Mouse (Mus musculus) intestine, postnatal 0 days (tissue): Measurements from ENCODE around the gene Wnt4. TPM values are rescaled to one million over a fixed set of nuclear protein-coding genes. Genes with fewer than 3 reads are reported as not detected.

Source experiments
- ATAC-seq: fragments of 200-750 bp; cut with Nextera tagmentation; 2 replicates; pipeline ENCODE4 v1.8.0; 2017; ENCODE audit warnings: mild to moderate bottlenecking, moderate TSS enrichment, moderate library complexity
- H3K27ac ChIP-seq: fragments of 300-500 bp; sonication (generic); 2 replicates; pipeline ENCODE4 v1.5.1; 2014; ENCODE audit warnings: mild to moderate bottlenecking, low read depth, low read length, moderate library complexity
- H3K27me3 ChIP-seq: fragments of 300-500 bp; sonication (generic); replicated peaks from 2 replicates; pipeline ENCODE4 v1.6.1; 2014; ENCODE audit warnings: low read length, mixed read lengths; ENCODE audit not compliant: control insufficient read depth, insufficient read depth
- H3K36me3 ChIP-seq: fragments of 300-500 bp; sonication (generic); 2 replicates; pipeline ENCODE4 v1.6.1; 2014; ENCODE audit warnings: mild to moderate bottlenecking, moderate library complexity; ENCODE audit not compliant: control insufficient read depth, insufficient read depth
- H3K4me1 ChIP-seq: fragments of 300-500 bp; sonication (generic); replicated peaks from 2 replicates; pipeline ENCODE4 v1.6.1; 2014; ENCODE audit warnings: antibody characterized with exemption, low read length, mixed read lengths; ENCODE audit not compliant: control insufficient read depth, insufficient read depth
- H3K4me2 ChIP-seq: fragments of 300-500 bp; sonication (generic); replicated peaks from 2 replicates; pipeline ENCODE4 v1.6.1; 2014; ENCODE audit warnings: low read depth, mild to moderate bottlenecking, moderate library complexity
- H3K4me3 ChIP-seq: fragments of 300-500 bp; sonication (generic); 2 replicates; pipeline ENCODE4 v1.5.1; 2014; ENCODE audit warnings: low read depth, low read length
- H3K9ac ChIP-seq: fragments of 300-500 bp; sonication (generic); 2 replicates; pipeline ENCODE4 v1.6.1; 2014; ENCODE audit warnings: mild to moderate bottlenecking, low read depth, low read length
- H3K9me3 ChIP-seq: fragments of 300-500 bp; sonication (generic); 2 replicates; pipeline ENCODE4 v1.6.1; 2016; ENCODE audit warnings: mixed run types; ENCODE audit not compliant: control insufficient read depth
- CTCF ChIP-seq: sonication (generic); IDR thresholded peaks from 2 replicates; pipeline ENCODE4 v1.5.1; 2016; ENCODE audit warnings: low read depth, mild to moderate bottlenecking, control low read depth, antibody characterized with exemption, moderate library complexity
- WGBS: fragments of 180-500 bp; shearing (Covaris S2); extraction: QIAGEN DNeasy Blood & Tissue Kit; methylation state at CpG from one replicate; pipeline ENCODE4 v1.1.7; 2014; 5-methylcytosine and 5-hydroxymethylcytosine counted together
- polyA plus RNA-seq: library from polyadenylated mRNA; unstranded; fragments of >200 nt; fragmentation: Nextera tagmentation; extraction: Ambion mirVana; gene quantifications from 2 replicates; pipeline ENCODE4 v1.2.1, GENCODE M21; 2015

The Wnt4 gene
- polyA plus RNA-seq, 1 experiment from 2014 or later, result 2.1 TPM

DNA sequence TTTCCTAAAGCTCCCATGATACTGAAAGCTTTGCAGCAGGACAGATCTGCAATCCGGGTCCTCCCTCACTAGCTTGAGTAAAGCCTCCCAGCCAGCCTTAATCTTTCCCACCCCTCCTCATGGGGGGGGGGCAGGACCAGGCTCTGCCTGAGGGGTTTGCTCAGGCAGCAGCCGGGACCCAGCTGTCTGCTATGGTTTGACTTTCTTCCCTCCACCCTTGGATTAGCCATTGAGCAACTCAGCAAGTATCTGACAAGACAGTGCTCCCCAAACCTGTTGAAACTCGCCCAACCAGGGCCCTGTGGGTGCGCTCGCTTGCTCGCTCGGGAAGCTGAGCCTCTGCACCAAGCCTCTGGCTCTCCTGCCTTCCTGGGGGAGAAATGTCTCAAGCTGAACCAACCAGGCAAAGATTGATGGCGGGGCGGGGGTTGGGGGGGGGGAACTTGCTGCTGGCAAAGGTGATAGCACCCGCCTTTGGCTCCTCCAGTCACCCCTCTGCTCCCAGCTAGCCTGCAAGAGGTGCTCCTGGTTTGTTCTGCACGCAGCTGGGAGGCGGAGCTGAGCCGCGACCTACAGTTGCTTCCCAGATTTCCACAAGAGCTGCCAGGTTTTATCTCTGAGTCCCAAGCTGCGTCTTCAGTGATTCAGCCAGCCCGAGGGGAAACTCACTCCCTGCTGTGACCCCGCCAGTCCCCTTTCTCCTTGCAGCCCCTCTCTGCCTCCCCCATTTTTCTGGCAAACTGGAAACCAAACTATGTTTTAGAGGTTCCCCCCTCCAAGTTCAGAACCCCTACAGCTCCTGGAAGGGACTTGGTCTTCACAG is 5.5 kb downstream of the Wnt4 start:
- 0 out of 2 replicates have a peak, but pooled peaks cover 1% of the 10 kb centered on the region for H3K4me1 ChIP-seq
- peaks cover 21% of the 10 kb centered on the region for H3K27me3 ChIP-seq
- WGBS, result 18% methylated on average over 17 of the region's 17 CpGs
- ATAC-seq, result no peak
- H3K9me3 ChIP-seq, result no peaks in the 10 kb centered on the region
- H3K4me2 ChIP-seq, result no peak overlapping the region; the same call in 1 of the 2 replicates
- no peak overlapping the region for H3K9ac ChIP-seq
- TF ChIP-seq CTCF, result no peak
- no peak overlapping the region for H3K27ac ChIP-seq
- no peaks in the 10 kb centered on the region for H3K36me3 ChIP-seq
- no peak overlapping the region for H3K4me3 ChIP-seq

DNA sequence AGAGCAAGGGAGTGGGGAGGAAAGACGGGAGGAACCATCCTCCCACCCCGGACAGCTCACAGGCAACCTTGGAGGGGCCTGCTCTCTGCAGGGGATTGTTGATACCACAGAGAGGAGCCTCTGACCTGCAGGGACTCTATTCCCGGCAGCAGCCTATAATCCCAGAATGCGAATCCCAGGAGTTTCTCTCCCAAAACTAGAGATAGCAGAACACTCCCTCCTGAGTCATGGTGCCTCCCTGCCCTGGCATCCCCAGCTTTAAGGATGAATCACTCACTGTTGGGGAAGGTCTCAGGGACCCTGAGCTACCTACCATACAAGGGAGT is 6.1 kb downstream of the Wnt4 start:
- Histone ChIP-seq H3K4me2 (no peak overlapping the region), H3K27me3 (peaks cover 15% of the 10 kb centered on the region), H3K36me3 (no peaks in the 10 kb centered on the region), H3K4me3 (no peak overlapping the region), H3K9me3 (no peaks in the 10 kb centered on the region), H3K9ac (no peak overlapping the region), H3K27ac (no peak overlapping the region), H3K4me1 (no peaks in the 10 kb centered on the region)
- ATAC-seq, result no peak
- 25% methylated on average over 4 of the region's 4 CpGs for WGBS
- TF ChIP-seq CTCF, result no peak

DNA sequence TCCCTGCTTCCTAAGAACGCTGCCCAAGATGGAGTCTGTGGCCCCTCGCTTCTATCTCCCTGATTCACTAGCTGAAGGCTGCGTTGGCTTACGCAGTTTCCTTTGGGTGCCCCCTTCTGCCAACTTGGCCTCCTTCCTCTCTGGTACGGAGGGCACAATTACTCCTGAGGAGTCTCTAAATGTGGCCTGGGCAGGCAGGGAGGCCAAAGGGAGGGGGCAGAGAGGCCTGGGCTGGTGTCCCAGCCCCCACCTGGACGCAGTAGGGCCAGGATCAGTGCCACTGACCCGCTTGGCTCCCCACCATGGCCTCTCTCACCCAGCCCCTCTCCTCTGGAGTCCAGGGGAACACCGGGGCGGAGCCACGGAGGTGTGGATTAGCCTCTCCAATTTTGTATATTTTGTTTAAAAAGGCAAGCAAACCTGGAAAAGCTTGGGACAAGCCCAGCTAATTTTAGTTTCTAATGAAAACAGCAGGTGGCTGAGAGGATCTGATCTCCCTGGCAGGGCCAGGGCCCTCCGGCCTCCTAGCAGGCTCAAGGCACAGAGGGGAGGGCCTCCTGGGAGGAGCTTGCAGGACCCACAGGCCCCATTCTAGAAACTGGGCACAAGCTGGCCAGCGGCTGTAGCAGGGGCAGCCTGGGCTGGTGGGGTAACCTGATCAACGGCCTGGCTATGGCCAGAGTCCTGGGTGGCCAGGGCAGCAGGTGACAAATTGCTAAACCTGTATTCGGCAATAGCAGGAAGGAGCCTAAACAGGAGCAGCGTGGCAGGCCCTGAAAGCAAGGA is 8.8 kb downstream of the Wnt4 start:
- no peak overlapping the region for H3K9ac ChIP-seq
- no peak for ATAC-seq

DNA sequence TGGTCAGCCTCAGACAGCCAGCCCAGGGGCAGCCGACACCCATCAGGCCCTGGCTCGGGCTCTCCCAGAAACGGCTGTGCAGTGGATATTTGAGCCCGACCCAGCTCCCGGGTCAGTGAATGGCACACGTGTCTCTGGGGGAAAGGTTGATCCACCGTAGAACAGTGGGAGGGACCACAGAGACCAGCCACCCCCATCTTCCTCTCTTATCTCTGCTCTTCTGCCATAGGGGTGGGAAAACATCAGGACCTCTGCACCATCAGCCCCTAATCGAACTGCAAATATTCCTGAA is 9.3 kb downstream of the Wnt4 start:
- Histone ChIP-seq H3K27me3 (no peaks in the 10 kb centered on the region), H3K4me1 (no peaks in the 10 kb centered on the region), H3K27ac (no peak overlapping the region), H3K9me3 (no peaks in the 10 kb centered on the region), H3K4me3 (no peak overlapping the region), H3K4me2 (no peak overlapping the region), H3K9ac (no peak overlapping the region), H3K36me3 (no peaks in the 10 kb centered on the region)
- TF ChIP-seq CTCF, result no peak
- WGBS, result 38% methylated on average over 8 of the region's 8 CpGs
- ATAC-seq, result no peak

More for the DNA sequence above, 8.8 kb downstream of the Wnt4 start:
- Histone ChIP-seq H3K27ac (no peak overlapping the region), H3K4me2 (no peak overlapping the region), H3K4me1 (no peaks in the 10 kb centered on the region), H3K36me3 (no peaks in the 10 kb centered on the region), H3K9me3 (no peaks in the 10 kb centered on the region), H3K27me3 (no peaks in the 10 kb centered on the region), H3K4me3 (no peak overlapping the region)
- no peak for TF ChIP-seq CTCF
- 82% methylated on average over 15 of the region's 15 CpGs for WGBS

DNA sequence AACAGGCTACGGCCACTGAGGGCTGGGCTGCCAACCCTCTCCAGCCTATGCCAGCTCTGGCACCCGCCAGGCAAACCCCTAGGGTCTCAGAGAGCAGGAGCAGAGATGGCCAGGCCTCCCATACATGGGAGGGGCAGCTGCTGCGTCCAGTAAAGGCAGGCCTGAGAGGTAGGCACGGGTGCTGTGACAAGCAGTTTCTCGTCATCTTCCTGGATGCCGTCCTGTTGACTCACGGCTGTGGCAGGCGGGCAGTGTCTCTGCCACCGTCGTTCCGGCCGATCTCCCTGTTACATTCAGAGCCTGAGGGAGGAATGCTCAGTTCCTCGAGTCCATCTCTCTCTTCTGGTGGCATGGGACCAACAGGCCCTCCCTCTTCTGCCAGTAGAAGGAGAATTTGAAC is 9.9 kb downstream of the Wnt4 start:
- Histone ChIP-seq H3K4me3 (no peak overlapping the region), H3K9me3 (no peaks in the 10 kb centered on the region), H3K27ac (no peak overlapping the region), H3K9ac (no peak overlapping the region), H3K4me1 (no peaks in the 10 kb centered on the region), H3K4me2 (no peak overlapping the region), H3K36me3 (no peaks in the 10 kb centered on the region), H3K27me3 (no peaks in the 10 kb centered on the region)
- WGBS, result 72% methylated on average over 13 of the region's 13 CpGs
- no peak for ATAC-seq
- TF ChIP-seq CTCF, result no peak

DNA sequence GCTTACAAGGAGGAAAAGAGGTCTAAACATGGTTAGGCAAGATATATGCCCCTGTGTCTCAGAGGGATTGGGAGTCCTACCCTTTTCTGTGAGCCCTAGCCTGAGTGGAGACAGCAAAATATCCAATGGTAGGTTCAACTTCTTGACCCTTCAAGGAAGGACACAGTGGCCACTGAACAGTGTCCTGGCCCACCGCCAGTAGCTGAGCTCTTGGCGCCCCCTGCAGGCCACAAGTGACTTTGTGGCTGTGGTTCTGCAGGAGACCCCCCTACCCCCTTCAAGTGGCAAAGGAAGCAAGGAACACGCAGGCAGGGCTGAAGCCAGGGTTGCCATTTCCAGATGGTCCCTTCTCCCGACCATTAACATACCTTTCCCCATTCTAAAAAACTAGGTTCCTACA is 10.5 kb downstream of the Wnt4 start:
- H3K9me3 ChIP-seq, result no peaks in the 10 kb centered on the region
- WGBS, result 5% methylated on average over 4 of the region's 4 CpGs
- H3K4me2 ChIP-seq, result no peak overlapping the region
- H3K27ac ChIP-seq, result no peak overlapping the region
- no peaks in the 10 kb centered on the region for H3K4me1 ChIP-seq
- H3K36me3 ChIP-seq, result no peaks in the 10 kb centered on the region
- no peak overlapping the region for H3K9ac ChIP-seq
- peak; percentile 94 for TF ChIP-seq CTCF
- ATAC-seq, result no peak
- no peaks in the 10 kb centered on the region for H3K27me3 ChIP-seq
- H3K4me3 ChIP-seq, result no peak overlapping the region
